Mouse (Mus musculus) hindbrain, embryonic 11.5 days (tissue): Measurements from ENCODE around the gene Avpi1. TPM values are rescaled to one million over a fixed set of nuclear protein-coding genes. Genes with fewer than 3 reads are reported as not detected.

ENCODE experiments used
- ATAC-seq: fragments of 200-750 bp; cut with Nextera tagmentation; 2 replicates; pipeline ENCODE4 v1.8.0; 2017; ENCODE audit warnings: mild to moderate bottlenecking, moderate TSS enrichment, moderate library complexity; ENCODE audit not compliant: low FRiP score
- DNase-seq: peaks from one replicate; pipeline ENCODE4 v3.0.0-alpha.2; 2015; ENCODE audit warnings: low spot score
- H3K27ac ChIP-seq: fragments of 300-500 bp; sonication (generic); 2 replicates; pipeline ENCODE4 v1.5.1; 2014; ENCODE audit warnings: mild to moderate bottlenecking, low read depth, low read length
- H3K27me3 ChIP-seq: fragments of 300-500 bp; sonication (generic); 2 replicates; pipeline ENCODE4 v1.6.1; 2014; ENCODE audit warnings: mild to moderate bottlenecking, low read length, moderate library complexity, mixed read lengths; ENCODE audit not compliant: control insufficient read depth, insufficient read depth
- H3K36me3 ChIP-seq: fragments of 300-500 bp; sonication (generic); 2 replicates; pipeline ENCODE4 v1.6.1; 2014; ENCODE audit warnings: mild to moderate bottlenecking, low read length, moderate library complexity, mixed read lengths; ENCODE audit not compliant: control insufficient read depth, insufficient read depth
- H3K4me1 ChIP-seq: fragments of 300-500 bp; sonication (generic); replicated peaks from 2 replicates; pipeline ENCODE4 v1.6.1; 2014; ENCODE audit warnings: low read length, mixed read lengths; ENCODE audit not compliant: control insufficient read depth, insufficient read depth
- H3K4me2 ChIP-seq: fragments of 300-500 bp; sonication (generic); replicated peaks from 2 replicates; pipeline ENCODE4 v1.6.1; 2014; ENCODE audit warnings: mild to moderate bottlenecking, low read depth, low read length
- H3K4me3 ChIP-seq: fragments of 300-500 bp; sonication (generic); 2 replicates; pipeline ENCODE4 v1.5.1; 2014; ENCODE audit warnings: low read depth, low read length
- H3K9ac ChIP-seq: fragments of 300-500 bp; sonication (generic); 2 replicates; pipeline ENCODE4 v1.6.1; 2014; ENCODE audit warnings: low read depth, low read length
- H3K9me3 ChIP-seq: fragments of 300-500 bp; sonication (generic); 2 replicates; pipeline ENCODE4 v1.6.1; 2016; ENCODE audit warnings: low read length; ENCODE audit not compliant: control insufficient read depth
- WGBS: fragments of 180-500 bp; shearing (Covaris S2); extraction: QIAGEN DNeasy Blood & Tissue Kit; methylation state at CpG from one replicate; pipeline ENCODE4 v1.1.7; 2014; 5-methylcytosine and 5-hydroxymethylcytosine counted together
- polyA plus RNA-seq: library from polyadenylated mRNA; unstranded; fragments of >200 nt; fragmentation: Nextera tagmentation; extraction: Ambion mirVana; gene quantifications from 2 replicates; pipeline ENCODE4 v1.2.1, GENCODE M21; 2014

Avpi1 gene
- polyA plus RNA-seq, 1 experiment from 2014 or later = 14.1 TPM

DNA sequence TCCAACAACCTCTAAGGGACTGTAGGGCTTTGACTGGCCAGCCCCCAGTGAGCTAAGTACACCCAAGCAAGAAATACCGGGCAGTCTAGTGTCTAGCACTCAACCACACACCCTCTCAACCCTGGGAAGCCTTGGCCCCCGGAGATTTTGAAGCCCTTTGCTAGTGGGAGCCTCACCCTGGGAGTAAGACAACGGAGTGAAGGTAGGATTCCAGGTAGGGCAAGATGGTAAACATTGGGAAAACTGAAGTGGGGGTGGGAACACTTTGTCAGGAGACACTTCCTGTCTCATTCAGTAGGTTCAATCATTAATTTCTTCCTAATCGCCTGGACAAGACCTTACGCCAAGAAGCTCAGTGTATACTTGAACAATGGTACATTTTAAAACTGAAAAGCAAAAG is 1.8 kb downstream of the Avpi1 start:
- 89% methylated on average over 5 of the region's 5 CpGs for WGBS

DNA sequence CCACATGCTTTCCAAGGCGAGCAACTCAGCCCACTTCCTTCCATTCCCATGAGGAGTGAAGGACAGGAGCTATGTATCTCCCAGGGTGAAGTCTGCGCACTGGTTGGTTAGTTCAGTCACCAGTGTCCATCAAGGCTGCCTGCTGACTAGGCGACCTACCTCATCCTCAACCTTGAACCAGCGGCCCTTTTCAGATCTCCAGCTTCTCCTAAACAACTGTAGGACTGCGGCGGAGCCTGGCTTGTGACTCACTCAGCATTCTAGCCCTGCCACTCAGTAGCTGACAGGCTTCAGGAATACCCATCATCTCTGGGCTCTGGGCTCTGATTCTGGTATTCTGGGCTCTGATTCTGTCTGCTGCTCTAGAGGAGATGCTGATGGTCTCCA is 2.6 kb downstream of the Avpi1 start:
- H3K27ac ChIP-seq = no peak overlapping the region
- no peak overlapping the region for H3K4me3 ChIP-seq
- H3K4me2 ChIP-seq = no peak overlapping the region
- H3K27me3 ChIP-seq = 0 out of 2 replicates have a peak, but pooled peaks cover 3% of the 10 kb centered on the region
- peaks cover 4% of the 10 kb centered on the region for H3K36me3 ChIP-seq
- H3K9ac ChIP-seq = no peak overlapping the region
- no peaks in the 10 kb centered on the region for H3K9me3 ChIP-seq
- H3K4me1 ChIP-seq = peaks cover 3% of the 10 kb centered on the region; the same call in 1 of the 2 replicates
- 89% methylated on average over 6 of the region's 6 CpGs for WGBS
- ATAC-seq (no peak), DNase-seq (no peak)

More for the DNA sequence above, 1.8 kb downstream of the Avpi1 start:
- no peak for ATAC-seq
- Histone ChIP-seq H3K9ac (no peak overlapping the region), H3K36me3 (no peaks in the 10 kb centered on the region), H3K4me2 (no peak overlapping the region), H3K27me3 (0 out of 2 replicates have a peak, but pooled peaks cover 3% of the 10 kb centered on the region), H3K9me3 (no peaks in the 10 kb centered on the region), H3K27ac (no peak overlapping the region), H3K4me1 (peaks cover 3% of the 10 kb centered on the region; the same call in 1 of the 2 replicates), H3K4me3 (no peak overlapping the region)
- DNase-seq = no peak

DNA sequence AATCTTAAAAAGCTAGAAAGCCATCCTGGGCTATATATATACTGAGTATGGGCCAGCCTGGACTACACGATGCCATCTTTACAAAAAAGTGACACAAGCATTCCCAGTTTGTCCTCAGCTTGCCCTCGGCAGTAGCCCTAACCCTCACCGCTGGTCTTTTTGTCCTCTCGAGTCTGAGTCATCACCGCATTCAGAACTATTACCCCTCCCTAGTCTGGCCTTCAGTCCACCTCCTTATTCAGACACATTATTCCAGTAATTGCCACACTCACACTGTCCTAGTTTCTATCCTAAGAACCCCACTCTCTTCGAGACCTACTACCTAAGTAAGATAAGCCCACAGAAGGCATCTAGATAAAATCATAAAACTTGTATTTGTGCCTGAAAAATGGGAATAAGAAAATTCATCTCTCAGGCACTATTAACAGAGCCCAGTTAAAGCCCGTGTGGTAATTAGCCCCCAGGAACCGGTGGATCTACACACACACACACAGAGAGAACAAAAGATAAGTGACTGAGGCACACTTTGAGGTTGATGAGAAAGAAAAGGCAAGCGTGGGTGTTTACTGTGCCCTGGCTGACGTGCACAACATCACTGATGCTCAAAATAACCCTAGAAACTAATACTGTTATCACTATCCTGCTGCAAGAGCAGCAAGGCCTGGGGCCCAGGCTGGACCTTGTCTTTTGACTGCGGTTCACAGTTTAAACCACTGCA is 3.2 kb downstream of the Avpi1 start:
- DNase-seq (no peak), ATAC-seq (no peak)
- Histone ChIP-seq H3K4me3 (no peak overlapping the region), H3K36me3 (peaks cover 8% of the 10 kb centered on the region), H3K27ac (no peak overlapping the region), H3K4me1 (peaks cover 3% of the 10 kb centered on the region; the same call in 1 of the 2 replicates), H3K9me3 (no peaks in the 10 kb centered on the region), H3K9ac (no peak overlapping the region), H3K27me3 (0 out of 2 replicates have a peak, but pooled peaks cover 3% of the 10 kb centered on the region), H3K4me2 (no peak overlapping the region)
- WGBS = 86% methylated on average over 11 of the region's 11 CpGs

DNA sequence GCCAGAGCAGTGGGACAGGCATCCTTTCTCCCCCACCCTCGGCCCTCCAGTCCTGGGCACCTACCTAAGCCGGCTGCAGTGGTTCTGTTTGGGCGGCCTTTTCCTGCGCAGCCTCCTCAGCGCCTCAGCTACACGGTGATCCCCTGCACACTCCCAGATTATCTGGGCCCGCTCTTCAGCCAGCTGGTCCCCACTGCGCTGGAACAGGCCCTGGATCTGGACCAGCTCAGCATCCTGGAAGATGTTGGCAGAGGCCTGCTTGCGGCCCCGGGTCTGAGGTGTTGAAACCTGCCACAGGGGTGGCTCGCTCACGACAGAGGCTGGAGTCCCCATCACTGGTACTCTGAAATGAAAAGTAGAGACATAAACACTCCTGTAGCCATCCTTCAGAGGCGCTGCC is 4.2 kb downstream of the Avpi1 start:
- Histone ChIP-seq H3K4me2 (no peak overlapping the region), H3K9ac (no peak overlapping the region), H3K9me3 (no peaks in the 10 kb centered on the region), H3K27ac (no peak overlapping the region), H3K4me3 (no peak overlapping the region), H3K4me1 (no peaks in the 10 kb centered on the region; the same call in 1 of the 2 replicates), H3K36me3 (peaks cover 10% of the 10 kb centered on the region), H3K27me3 (0 out of 2 replicates have a peak, but pooled peaks cover 3% of the 10 kb centered on the region)
- DNase-seq (no peak), ATAC-seq (no peak)
- WGBS = 90% methylated on average over 13 of the region's 13 CpGs

DNA sequence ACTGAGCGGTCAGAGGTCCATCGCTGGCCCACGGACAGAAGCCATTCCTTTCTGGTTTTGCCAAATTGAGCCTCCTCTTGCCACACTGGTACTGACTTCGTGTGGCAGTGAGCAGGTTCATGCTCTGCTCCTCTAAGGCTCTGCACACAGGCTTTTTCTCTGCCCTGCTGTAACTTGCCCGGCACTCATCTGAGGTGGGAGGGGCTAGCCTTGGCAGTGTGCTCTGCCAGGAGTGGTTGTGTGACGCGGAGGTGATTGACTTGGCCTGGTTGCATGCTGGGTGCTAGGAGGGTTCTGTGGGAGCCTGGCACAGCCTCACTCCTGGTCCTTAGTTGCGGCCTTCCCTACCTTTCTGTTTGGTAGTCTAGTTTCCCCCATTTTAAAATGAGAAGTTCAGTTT is 8.4 kb downstream of the Avpi1 start:
- WGBS = 91% methylated on average over 8 of the region's 8 CpGs
- no peaks in the 10 kb centered on the region for H3K4me1 ChIP-seq
- no peak overlapping the region for H3K4me2 ChIP-seq
- H3K27ac ChIP-seq = no peak overlapping the region
- H3K4me3 ChIP-seq = no peak overlapping the region
- no peaks in the 10 kb centered on the region for H3K9me3 ChIP-seq
- H3K36me3 ChIP-seq = peaks cover 10% of the 10 kb centered on the region
- no peaks in the 10 kb centered on the region for H3K27me3 ChIP-seq
- H3K9ac ChIP-seq = no peak overlapping the region
- no peak for ATAC-seq
- no peak for DNase-seq

DNA sequence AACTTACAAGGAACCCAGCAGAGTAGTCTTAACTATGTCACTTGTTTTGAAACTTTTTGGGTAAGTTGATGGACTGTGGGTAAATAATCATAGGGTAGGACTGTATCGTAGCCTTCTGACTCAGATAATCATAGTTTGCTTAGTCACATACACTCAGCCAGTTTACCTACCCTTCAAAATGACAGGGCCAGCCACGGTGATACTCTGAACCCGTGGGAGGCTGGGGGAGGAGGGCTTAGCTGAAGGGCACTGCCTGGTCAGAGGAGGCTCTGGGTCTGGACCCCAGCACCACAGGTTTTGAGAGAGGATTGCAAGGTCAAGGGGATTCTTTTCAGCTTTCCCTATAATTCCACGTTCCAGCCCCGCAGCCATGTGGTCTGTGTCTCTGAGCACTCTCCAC is 10.3 kb downstream of the Avpi1 start:
- peaks cover 12% of the 10 kb centered on the region for H3K36me3 ChIP-seq
- no peak overlapping the region for H3K27ac ChIP-seq
- WGBS = 92% methylated on average over 5 of the region's 5 CpGs
- no peak overlapping the region for H3K4me3 ChIP-seq
- no peak for DNase-seq
- no peaks in the 10 kb centered on the region for H3K27me3 ChIP-seq
- H3K4me1 ChIP-seq = no peaks in the 10 kb centered on the region
- no peak overlapping the region for H3K9ac ChIP-seq
- H3K9me3 ChIP-seq = no peaks in the 10 kb centered on the region
- no peak for ATAC-seq
- no peak overlapping the region for H3K4me2 ChIP-seq

DNA sequence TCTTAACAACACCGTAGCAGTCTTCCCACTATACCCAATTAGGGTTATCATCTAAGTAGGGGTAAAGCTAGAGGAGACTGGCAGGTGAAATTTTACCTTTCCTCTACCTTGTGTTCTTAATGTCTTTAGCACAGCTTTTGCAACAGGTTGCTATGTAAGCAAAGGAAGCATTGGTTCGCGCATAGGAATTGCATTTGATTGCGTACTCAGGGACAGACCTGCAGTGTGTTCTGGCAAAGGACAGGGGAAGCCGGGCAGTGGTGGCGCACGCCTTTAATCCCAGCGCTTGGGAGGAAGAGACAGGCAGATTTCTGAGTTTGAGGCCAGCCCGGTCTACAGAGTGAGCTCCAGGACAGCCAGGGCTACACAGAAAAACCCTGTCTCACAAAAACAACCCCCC is 10.7 kb downstream of the Avpi1 start:
- Histone ChIP-seq H3K4me3 (no peak overlapping the region), H3K4me2 (no peak overlapping the region), H3K9ac (no peak overlapping the region), H3K36me3 (peaks cover 12% of the 10 kb centered on the region), H3K4me1 (no peaks in the 10 kb centered on the region), H3K27ac (no peak overlapping the region), H3K27me3 (no peaks in the 10 kb centered on the region), H3K9me3 (no peaks in the 10 kb centered on the region)
- WGBS = 90% methylated on average over 9 of the region's 9 CpGs
- ATAC-seq (no peak), DNase-seq (no peak)

DNA sequence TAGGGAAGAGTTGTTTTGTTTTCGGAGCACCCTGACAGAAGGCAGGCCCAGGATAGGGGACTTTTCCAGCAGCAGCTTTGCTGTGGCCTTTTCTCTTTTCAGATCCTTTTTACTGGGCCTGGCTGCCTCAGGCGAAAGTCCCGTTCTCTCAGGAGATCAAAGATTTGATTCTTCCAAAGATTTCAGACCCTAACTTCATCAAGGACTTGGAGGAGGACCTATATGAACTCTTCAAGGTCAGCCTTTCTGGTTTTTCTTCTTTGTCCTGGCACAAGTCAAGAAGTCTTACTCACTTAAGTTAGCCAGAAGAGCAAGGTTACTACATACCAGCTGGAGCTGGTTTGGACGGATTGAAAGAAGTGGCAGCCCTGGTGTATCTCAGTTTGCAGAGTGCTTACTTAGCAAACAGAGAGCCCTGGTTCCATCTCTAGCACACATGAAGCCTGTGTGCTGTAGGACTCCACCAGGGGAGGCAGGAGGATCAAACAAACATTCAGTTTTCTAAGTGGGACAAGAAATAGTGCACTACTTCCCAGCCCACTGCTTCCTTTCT is 13.0 kb downstream of the Avpi1 start:
- no peaks in the 10 kb centered on the region for H3K9me3 ChIP-seq
- no peak overlapping the region for H3K4me3 ChIP-seq
- H3K36me3 ChIP-seq = peaks cover 5% of the 10 kb centered on the region; the same call in 1 of the 2 replicates
- no peaks in the 10 kb centered on the region for H3K4me1 ChIP-seq
- H3K9ac ChIP-seq = no peak overlapping the region
- DNase-seq (no peak), ATAC-seq (no peak)
- H3K27me3 ChIP-seq = no peaks in the 10 kb centered on the region
- H3K4me2 ChIP-seq = no peak overlapping the region
- no peak overlapping the region for H3K27ac ChIP-seq
- WGBS = 92% methylated on average over 4 of the region's 4 CpGs

DNA sequence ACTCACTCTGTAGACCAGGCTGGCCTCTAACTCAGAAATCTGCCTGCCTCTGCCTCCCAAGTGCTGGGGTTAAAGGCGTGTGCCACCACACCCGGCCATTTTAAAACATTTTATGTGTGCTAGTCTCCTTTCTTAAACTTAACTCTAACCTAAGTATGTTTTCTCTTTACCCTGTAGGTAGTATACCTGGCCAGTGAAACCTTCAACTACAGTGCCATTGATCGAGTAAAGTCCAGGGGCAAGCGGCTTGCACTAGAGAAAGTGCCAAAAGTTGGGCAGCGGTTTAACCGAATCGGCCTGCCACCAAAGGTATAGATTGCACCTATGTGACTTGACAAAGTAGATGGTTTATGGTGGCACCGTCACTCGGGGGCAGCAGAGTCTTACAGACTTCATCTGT is 24.2 kb downstream of the Avpi1 start:
- Histone ChIP-seq H3K27me3 (no peaks in the 10 kb centered on the region), H3K9ac (no peak overlapping the region), H3K27ac (no peak overlapping the region), H3K9me3 (no peaks in the 10 kb centered on the region), H3K4me3 (no peak overlapping the region), H3K4me2 (no peak overlapping the region), H3K4me1 (no peaks in the 10 kb centered on the region), H3K36me3 (no peaks in the 10 kb centered on the region)
- DNase-seq = no peak
- no peak for ATAC-seq
- 93% methylated on average over 9 of the region's 9 CpGs for WGBS
